7 mouse cellular contexts compared by ENCODE assay signal in the genomic region with DNA sequence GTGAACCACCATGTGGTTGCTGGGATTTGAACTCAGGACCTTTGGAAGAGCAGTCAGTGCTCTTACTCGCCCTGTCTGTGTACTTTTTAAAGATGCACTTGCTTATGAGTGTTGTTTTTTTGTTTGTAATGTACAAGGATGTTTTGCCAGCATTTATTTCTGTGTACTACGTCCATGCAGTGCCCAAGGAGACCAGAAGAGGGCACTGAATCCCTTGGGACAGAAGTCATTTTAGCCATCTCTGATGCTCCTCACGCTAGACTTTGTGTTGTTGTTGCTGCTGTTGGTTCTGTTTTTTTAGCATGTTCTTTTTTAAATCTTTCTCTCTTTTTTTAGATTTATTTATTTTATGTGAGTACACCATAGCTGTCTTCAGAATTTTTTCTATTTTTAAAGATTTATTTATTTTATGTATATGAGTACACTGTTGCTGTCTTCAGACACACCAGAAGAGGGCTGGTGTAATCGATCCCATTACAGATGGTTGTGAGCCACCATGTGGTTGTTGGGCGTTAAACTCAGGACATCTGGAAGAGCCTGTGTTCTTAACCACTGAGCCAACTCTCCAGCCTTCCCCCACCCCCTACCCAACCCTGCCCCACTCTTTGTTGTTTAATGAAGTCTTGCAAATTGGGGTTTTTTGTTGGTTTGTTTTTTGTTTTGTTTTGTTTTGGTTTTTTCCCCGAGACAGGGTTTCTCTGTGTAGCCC. TPM values are rescaled to one million over a fixed set of nuclear protein-coding genes. Genes with fewer than 3 reads are reported as not detected.
DNase-seq lines count a peak whose midpoint lies in the region; ATAC-seq lines count a peak whose summit lies in the region.

No protein-coding gene starts in this region.

- WGBS in kidney, embryonic 14.5 days, result 49% methylated on average over 6 of the region's 6 CpGs

- 0 out of 2 replicates have a peak, but pooled peaks have one; percentile 20 for ATAC-seq in kidney, embryonic 14.5 days (ENCODE audit: low FRiP score, low TSS enrichment)
- ATAC-seq in inflammation-experienced regulatory T-cells, adult 6 months, result no peak

- no peak overlapping the region for H3K4me2 ChIP-seq in kidney, embryonic 14.5 days (replicated peaks; ENCODE audit: low read depth, low read length)

- intact Hi-C loops in left cerebral cortex, postnatal 36 days (cut with DNase I), result no loop called here

- no peaks in the 10 kb centered on the region for H3K4me1 ChIP-seq in kidney, embryonic 14.5 days (ENCODE audit: control insufficient read depth, insufficient read depth, low read length)

- peak; percentile 45 to 58 for DNase-seq in left cerebral cortex, adult 18-20 months (ENCODE audit: low spot score in 2 of 2)
- no peak for DNase-seq in left cerebral cortex, postnatal 36 days (ENCODE audit: low spot score in 2 of 2)
- peak; percentile 69 for DNase-seq in MN1 (ENCODE audit: low spot score)
- peak; percentile 56 for DNase-seq in c-Kit-negative CD71-positive TER-119-positive erythroid progenitor cells, embryonic 14.5 days (ENCODE audit: low read depth, low spot score)
- DNase-seq in lung, postnatal 25 days (ENCODE audit: low spot score), result peak; percentile 50

- H3K27me3 ChIP-seq in kidney, embryonic 14.5 days (ENCODE audit: control insufficient read depth, insufficient read depth, low read length), result no peaks in the 10 kb centered on the region

- no peaks in the 10 kb centered on the region for H3K9me3 ChIP-seq in kidney, embryonic 14.5 days (ENCODE audit: control insufficient read depth, low read length)

- H3K27ac ChIP-seq in kidney, embryonic 14.5 days (ENCODE audit: low read depth, low read length), result no peak overlapping the region

- no peak overlapping the region for H3K4me3 ChIP-seq in kidney, embryonic 14.5 days (ENCODE audit: low read length)

- H3K36me3 ChIP-seq in kidney, embryonic 14.5 days (ENCODE audit: control insufficient read depth, insufficient read depth, low read length), result peaks cover 32% of the 10 kb centered on the region

- no peak overlapping the region for H3K9ac ChIP-seq in kidney, embryonic 14.5 days (ENCODE audit: low read depth, low read length)

RNA-seq across cellular contexts. Expression of a gene that starts 8.4 kb away (rescaled TPM):
- not detected for total RNA-seq in left cerebral cortex, adult 18-20 months (2021)
- total RNA-seq in left cerebral cortex, postnatal 36 days (2021), result not detected
- polyA plus RNA-seq in kidney, embryonic 14.5 days (2014; fragmentation: Nextera tagmentation; extraction: Ambion mirVana), result 9.4 and 9.6 TPM in 2 replicates
- 1 to 10 TPM; 2.7 to 5.1 (median 4.3) TPM for polyA plus RNA-seq in inflammation-experienced regulatory T-cells, adult 6 months (2017; shearing (Covaris generic))

RNA-seq across cellular contexts. Expression of a gene that starts 12.8 kb away (rescaled TPM):
- total RNA-seq in left cerebral cortex, adult 18-20 months (2021), result 10 to 100 TPM; 45.3 to 54.0 TPM
- total RNA-seq in left cerebral cortex, postnatal 36 days (2021), result 10 to 100 TPM; 47.6 to 48.3 TPM
- polyA plus RNA-seq in kidney, embryonic 14.5 days (2014; fragmentation: Nextera tagmentation; extraction: Ambion mirVana), result 41.4 and 48.1 TPM in 2 replicates
- 10 to 100 TPM; 35.6 to 55.2 (median 39.2) TPM for polyA plus RNA-seq in inflammation-experienced regulatory T-cells, adult 6 months (2017; shearing (Covaris generic))

RNA-seq across cellular contexts. Expression of a gene that starts 13.0 kb away (rescaled TPM):
- total RNA-seq in left cerebral cortex, adult 18-20 months (2021), result 10 to 100 TPM; 25.9 to 27.4 TPM
- 10 to 100 TPM; 23.4 to 30.7 TPM for total RNA-seq in left cerebral cortex, postnatal 36 days (2021)
- 13.0 and 19.1 TPM in 2 replicates for polyA plus RNA-seq in kidney, embryonic 14.5 days (2014; fragmentation: Nextera tagmentation; extraction: Ambion mirVana)
- polyA plus RNA-seq in inflammation-experienced regulatory T-cells, adult 6 months (2017; shearing (Covaris generic)), result 10 to 100 TPM; 18.2 to 30.3 (median 23.7) TPM

RNA-seq across cellular contexts. Expression of a gene that starts 20.5 kb away (rescaled TPM):
- total RNA-seq in left cerebral cortex, adult 18-20 months (2021), result under 1 TPM in 1 of 2 experiments, not detected in 1; 0.54 TPM
- not detected for total RNA-seq in left cerebral cortex, postnatal 36 days (2021)
- 2.3 and 2.9 TPM in 2 replicates for polyA plus RNA-seq in kidney, embryonic 14.5 days (2014; fragmentation: Nextera tagmentation; extraction: Ambion mirVana)
- 1 to 10 TPM in 2 of 3 experiments, under 1 TPM in 1; 0.40 to 1.4 (median 1.1) TPM for polyA plus RNA-seq in inflammation-experienced regulatory T-cells, adult 6 months (2017; shearing (Covaris generic))

RNA-seq across cellular contexts. Expression of a gene that starts 54.2 kb away (rescaled TPM):
- 1 to 10 TPM; 4.5 to 6.9 TPM for total RNA-seq in left cerebral cortex, adult 18-20 months (2021)
- 1 to 10 TPM; 5.1 to 7.3 TPM for total RNA-seq in left cerebral cortex, postnatal 36 days (2021)
- polyA plus RNA-seq in kidney, embryonic 14.5 days (2014; fragmentation: Nextera tagmentation; extraction: Ambion mirVana), result 1.1 and 2.1 TPM in 2 replicates
- not detected for polyA plus RNA-seq in inflammation-experienced regulatory T-cells, adult 6 months (2017; shearing (Covaris generic))

Comparison
In these comparisons a context has a peak if more than half of its experiments do, and no peak if none do; other contexts are left out.
1. DNase-seq: peak in left cerebral cortex, adult 18-20 months (2 of 2), MN1 (single experiment), c-Kit-negative CD71-positive TER-119-positive erythroid progenitor cells, embryonic 14.5 days (single experiment) and lung, postnatal 25 days (single experiment); none in left cerebral cortex, postnatal 36 days (0 of 2).